Mouse (Mus musculus): ENCODE data around the gene Batf3. TPM values are rescaled to one million over a fixed set of nuclear protein-coding genes. Genes with fewer than 3 reads are reported as not detected.

The Batf3 gene
- polyA plus RNA-seq, 1 experiment from 2014 or later, result 4.3 TPM

GRCm38 (mm10) chr1:191068377-191068776 lies 29.3 kb upstream of the Batf3 start:
- peaks cover 85% of the 10 kb centered on the region for H3K36me3 ChIP-seq
- peaks cover 18% of the 10 kb centered on the region for H3K4me1 ChIP-seq
- 75% methylated on average over 5 of the region's 5 CpGs for WGBS
- H3K27me3 ChIP-seq (replicated peaks), result no peaks in the 10 kb centered on the region
- no peak overlapping the region for H3K4me3 ChIP-seq
- no peak for ATAC-seq (ENCODE audit: extremely low read depth, insufficient number of reproducible peaks, low FRiP score, low TSS enrichment)
- no peak overlapping the region for H3K9ac ChIP-seq
- no peak overlapping the region for H3K4me2 ChIP-seq
- no peaks in the 10 kb centered on the region for H3K9me3 ChIP-seq
- H3K27ac ChIP-seq (replicated peaks), result no peak overlapping the region

- Histone ChIP-seq H3K4me1 (peaks cover 7% of the 10 kb centered on the region), H3K36me3 (peaks cover 96% of the 10 kb centered on the region), H3K4me2 (no peak overlapping the region), H3K4me3 (no peak overlapping the region), H3K27me3 (replicated peaks) (no peaks in the 10 kb centered on the region), H3K9ac (no peak overlapping the region), H3K9me3 (no peaks in the 10 kb centered on the region), H3K27ac (replicated peaks) (no peak overlapping the region)
- WGBS, result 89% methylated on average over 4 of the region's 4 CpGs
- no peak for ATAC-seq (ENCODE audit: extremely low read depth, insufficient number of reproducible peaks, low FRiP score, low TSS enrichment)
These were observed 27.4 kb upstream of the Batf3 start for GRCm38 (mm10) chr1:191070259-191070658.

GRCm38 (mm10) chr1:191071613-191072012 lies 26.0 kb upstream of the Batf3 start:
- peaks cover 8% of the 10 kb centered on the region for H3K4me1 ChIP-seq
- H3K27me3 ChIP-seq (replicated peaks), result no peaks in the 10 kb centered on the region
- no peak overlapping the region for H3K9ac ChIP-seq
- H3K4me2 ChIP-seq, result no peak overlapping the region
- H3K4me3 ChIP-seq, result no peak overlapping the region
- 80% methylated on average over 6 of the region's 6 CpGs for WGBS
- no peak for ATAC-seq (ENCODE audit: extremely low read depth, insufficient number of reproducible peaks, low FRiP score, low TSS enrichment)
- H3K36me3 ChIP-seq, result peaks cover 95% of the 10 kb centered on the region
- H3K27ac ChIP-seq (replicated peaks), result no peak overlapping the region
- H3K9me3 ChIP-seq, result no peaks in the 10 kb centered on the region

- no peak for ATAC-seq (ENCODE audit: extremely low read depth, insufficient number of reproducible peaks, low FRiP score, low TSS enrichment)
- WGBS, result 89% methylated on average over 16 of the region's 16 CpGs
- Histone ChIP-seq H3K27me3 (replicated peaks) (no peaks in the 10 kb centered on the region), H3K4me1 (peaks cover 8% of the 10 kb centered on the region), H3K4me3 (no peak overlapping the region), H3K9me3 (no peaks in the 10 kb centered on the region), H3K36me3 (peaks cover 97% of the 10 kb centered on the region), H3K27ac (replicated peaks) (peak overlapping the region; percentile 50; the same call in 1 of the 2 replicates), H3K9ac (no peak overlapping the region), H3K4me2 (no peak overlapping the region)
These were observed 25.2 kb upstream of the Batf3 start for GRCm38 (mm10) chr1:191072329-191072913.

GRCm38 (mm10) chr1:191073001-191073400 lies 24.6 kb upstream of the Batf3 start:
- Histone ChIP-seq H3K27me3 (replicated peaks) (no peaks in the 10 kb centered on the region), H3K9me3 (no peaks in the 10 kb centered on the region), H3K36me3 (peaks cover 97% of the 10 kb centered on the region), H3K9ac (no peak overlapping the region), H3K4me2 (no peak overlapping the region), H3K4me1 (peaks cover 8% of the 10 kb centered on the region), H3K27ac (replicated peaks) (peak overlapping the region; percentile 50; the same call in 1 of the 2 replicates), H3K4me3 (no peak overlapping the region)
- ATAC-seq (ENCODE audit: extremely low read depth, insufficient number of reproducible peaks, low FRiP score, low TSS enrichment), result peak; percentile 42; the same call in 1 of the 2 replicates
- WGBS, result 72% methylated on average over 6 of the region's 6 CpGs

- Histone ChIP-seq H3K27ac (replicated peaks) (0 out of 2 replicates have a peak overlapping the region, but pooled peaks have one; percentile 50), H3K9ac (no peak overlapping the region), H3K4me1 (peaks cover 8% of the 10 kb centered on the region), H3K36me3 (peaks cover 97% of the 10 kb centered on the region), H3K4me3 (no peak overlapping the region), H3K27me3 (replicated peaks) (no peaks in the 10 kb centered on the region), H3K9me3 (no peaks in the 10 kb centered on the region), H3K4me2 (no peak overlapping the region)
- ATAC-seq (ENCODE audit: extremely low read depth, insufficient number of reproducible peaks, low FRiP score, low TSS enrichment), result no peak
- 81% methylated on average over 4 of the region's 4 CpGs for WGBS
These were observed 24.2 kb upstream of the Batf3 start for GRCm38 (mm10) chr1:191073486-191073885.

GRCm38 (mm10) chr1:191075199-191075883 lies 22.3 kb upstream of the Batf3 start:
- no peak overlapping the region for H3K4me3 ChIP-seq
- H3K27me3 ChIP-seq (replicated peaks), result no peaks in the 10 kb centered on the region
- H3K9me3 ChIP-seq, result no peaks in the 10 kb centered on the region
- H3K9ac ChIP-seq, result 0 out of 2 replicates have a peak overlapping the region, but pooled peaks have one; percentile 24
- H3K4me2 ChIP-seq, result 0 out of 2 replicates have a peak overlapping the region, but pooled peaks have one; percentile 20
- peaks cover 97% of the 10 kb centered on the region for H3K36me3 ChIP-seq
- ATAC-seq (ENCODE audit: extremely low read depth, insufficient number of reproducible peaks, low FRiP score, low TSS enrichment), result no peak
- H3K4me1 ChIP-seq, result peaks cover 8% of the 10 kb centered on the region
- peak overlapping the region; percentile 55 for H3K27ac ChIP-seq (replicated peaks)
- WGBS, result 41% methylated on average over 10 of the region's 10 CpGs

GRCm38 (mm10) chr1:191083230-191083629 lies 14.4 kb upstream of the Batf3 start:
- Histone ChIP-seq H3K27me3 (replicated peaks) (no peaks in the 10 kb centered on the region), H3K4me1 (no peaks in the 10 kb centered on the region), H3K9ac (no peak overlapping the region), H3K9me3 (no peaks in the 10 kb centered on the region), H3K36me3 (peaks cover 70% of the 10 kb centered on the region), H3K4me2 (no peak overlapping the region), H3K27ac (replicated peaks) (no peak overlapping the region), H3K4me3 (no peak overlapping the region)
- 89% methylated on average over 8 of the region's 8 CpGs for WGBS
- no peak for ATAC-seq (ENCODE audit: extremely low read depth, insufficient number of reproducible peaks, low FRiP score, low TSS enrichment)

GRCm38 (mm10) chr1:191084951-191085559 lies 12.6 kb upstream of the Batf3 start:
- H3K36me3 ChIP-seq, result peaks cover 52% of the 10 kb centered on the region
- WGBS, result 70% methylated on average over 5 of the region's 5 CpGs
- no peaks in the 10 kb centered on the region for H3K9me3 ChIP-seq
- ATAC-seq (ENCODE audit: extremely low read depth, insufficient number of reproducible peaks, low FRiP score, low TSS enrichment), result no peak
- H3K27ac ChIP-seq (replicated peaks), result no peak overlapping the region
- H3K4me1 ChIP-seq, result peaks cover 9% of the 10 kb centered on the region
- H3K9ac ChIP-seq, result no peak overlapping the region
- no peak overlapping the region for H3K4me2 ChIP-seq
- no peak overlapping the region for H3K4me3 ChIP-seq
- H3K27me3 ChIP-seq (replicated peaks), result no peaks in the 10 kb centered on the region

GRCm38 (mm10) chr1:191085597-191085996 lies 12.1 kb upstream of the Batf3 start:
- no peak overlapping the region for H3K27ac ChIP-seq (replicated peaks)
- H3K27me3 ChIP-seq (replicated peaks), result no peaks in the 10 kb centered on the region
- peaks cover 46% of the 10 kb centered on the region for H3K36me3 ChIP-seq
- H3K4me2 ChIP-seq, result no peak overlapping the region
- H3K4me3 ChIP-seq, result no peak overlapping the region
- 84% methylated on average over 12 of the region's 12 CpGs for WGBS
- H3K9me3 ChIP-seq, result no peaks in the 10 kb centered on the region
- no peak overlapping the region for H3K9ac ChIP-seq
- ATAC-seq (ENCODE audit: extremely low read depth, insufficient number of reproducible peaks, low FRiP score, low TSS enrichment), result no peak
- H3K4me1 ChIP-seq, result peaks cover 9% of the 10 kb centered on the region

GRCm38 (mm10) chr1:191086304-191086878 lies 11.3 kb upstream of the Batf3 start:
- H3K27ac ChIP-seq (replicated peaks), result no peak overlapping the region
- no peak overlapping the region for H3K4me2 ChIP-seq
- H3K36me3 ChIP-seq, result peaks cover 40% of the 10 kb centered on the region
- ATAC-seq (ENCODE audit: extremely low read depth, insufficient number of reproducible peaks, low FRiP score, low TSS enrichment), result no peak
- no peak overlapping the region for H3K9ac ChIP-seq
- no peak overlapping the region for H3K4me3 ChIP-seq
- 83% methylated on average over 7 of the region's 7 CpGs for WGBS
- H3K9me3 ChIP-seq, result no peaks in the 10 kb centered on the region
- peaks cover 9% of the 10 kb centered on the region for H3K4me1 ChIP-seq
- H3K27me3 ChIP-seq (replicated peaks), result no peaks in the 10 kb centered on the region

Measured in heart, embryonic 13.5 days (tissue).